Mouse (Mus musculus) forebrain, embryonic 14.5 days (tissue): ENCODE results near the gene Lrrc20. TPM values are rescaled to one million over a fixed set of nuclear protein-coding genes. Genes with fewer than 3 reads are reported as not detected.
"Not testable (repeated sequence)": the region's sequence is repeated elsewhere in the genome, so short reads cannot be mapped to it uniquely, and the experiment has no call there.

Source experiments
- ATAC-seq: fragments of 200-750 bp; cut with Nextera tagmentation; 2 replicates; pipeline ENCODE4 v1.8.0; 2017; ENCODE audit warnings: mild to moderate bottlenecking, moderate library complexity
- DNase-seq: peaks from one replicate; pipeline ENCODE4 v3.0.0-alpha.2; 2015; ENCODE audit warnings: low spot score
- H3K27ac ChIP-seq: fragments of 300-500 bp; sonication (generic); 2 replicates; pipeline ENCODE4 v1.5.1; 2014; ENCODE audit warnings: low read depth, mild to moderate bottlenecking, control low read depth, low read length, moderate library complexity
- H3K27me3 ChIP-seq: fragments of 300-500 bp; sonication (generic); replicated peaks from 2 replicates; pipeline ENCODE4 v1.6.1; 2014; ENCODE audit warnings: low read length, control low read depth, mixed read lengths; ENCODE audit not compliant: control insufficient read depth, insufficient read depth
- H3K36me3 ChIP-seq: fragments of 300-500 bp; sonication (generic); 2 replicates; pipeline ENCODE4 v1.6.1; 2014; ENCODE audit warnings: low read length, control low read depth; ENCODE audit not compliant: control insufficient read depth, insufficient read depth
- H3K4me1 ChIP-seq: fragments of 300-500 bp; sonication (generic); 2 replicates; pipeline ENCODE4 v1.6.1; 2014; ENCODE audit warnings: antibody characterized with exemption, low read length, control low read depth; ENCODE audit not compliant: control insufficient read depth, insufficient read depth
- H3K4me2 ChIP-seq: fragments of 300-500 bp; sonication (generic); 2 replicates; pipeline ENCODE4 v1.6.1; 2014; ENCODE audit warnings: mild to moderate bottlenecking, control low read depth, low read length
- H3K4me3 ChIP-seq: fragments of 300-500 bp; sonication (generic); 2 replicates; pipeline ENCODE4 v1.5.1; 2014; ENCODE audit warnings: low read depth, low read length, control low read depth
- H3K9ac ChIP-seq: fragments of 300-500 bp; sonication (generic); 2 replicates; pipeline ENCODE4 v1.6.1; 2014; ENCODE audit warnings: mild to moderate bottlenecking, low read length, control low read depth, moderate library complexity
- H3K9me3 ChIP-seq: fragments of 300-500 bp; sonication (generic); replicated peaks from 2 replicates; pipeline ENCODE4 v1.6.1; 2016; ENCODE audit warnings: low read length, control low read depth, mixed read lengths; ENCODE audit not compliant: control insufficient read depth
- WGBS: fragments of 180-500 bp; shearing (Covaris S2); extraction: QIAGEN DNeasy Blood & Tissue Kit; methylation state at CpG from one replicate; pipeline ENCODE4 v1.1.7; 2014; 5-methylcytosine and 5-hydroxymethylcytosine counted together
- polyA plus RNA-seq: library from polyadenylated mRNA; unstranded; fragments of >200 nt; fragmentation: Nextera tagmentation; extraction: Ambion mirVana; gene quantifications from 2 replicates; pipeline ENCODE4 v1.2.1, GENCODE M21; 2014

The Lrrc20 gene
- polyA plus RNA-seq, 1 experiment from 2014 or later: 21.3 TPM

DNA sequence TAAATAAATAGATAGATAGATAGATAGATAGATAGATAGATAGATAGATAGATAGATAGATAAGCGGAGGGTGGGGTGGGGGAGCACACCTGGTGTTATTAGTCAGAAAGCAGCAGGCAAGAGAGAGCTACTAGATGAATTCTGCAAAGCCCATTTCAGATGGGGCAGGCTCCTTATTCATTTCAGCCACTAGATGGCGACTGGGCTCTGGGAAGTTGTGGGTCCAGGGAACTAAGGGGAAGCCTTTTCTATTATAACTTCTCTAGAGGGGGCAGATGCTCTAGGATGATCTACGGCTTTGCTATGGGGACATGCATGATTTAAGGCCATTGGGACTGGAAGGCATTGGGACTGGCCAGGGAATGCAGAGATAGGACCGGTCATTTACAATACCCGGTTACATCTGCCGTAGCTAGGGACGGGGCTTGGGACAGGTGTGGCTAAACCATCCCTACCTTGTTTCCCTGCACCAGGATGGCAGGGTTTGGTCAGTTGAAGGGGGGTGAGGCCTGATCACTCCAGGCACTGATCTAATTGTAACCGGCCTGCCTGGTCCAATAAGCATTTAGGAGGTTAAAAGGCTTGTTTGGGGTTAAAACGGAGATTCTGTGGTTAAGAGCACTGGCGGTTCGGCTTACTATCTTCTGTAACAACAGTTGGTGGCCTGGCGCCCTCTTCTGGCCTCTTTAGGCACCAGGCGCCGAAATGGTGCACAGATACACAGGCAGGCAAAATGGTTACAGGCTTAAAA lies 126.9 kb downstream of the Lrrc20 start:
- peak; percentile 72 for ATAC-seq
- WGBS: 12% methylated on average over 14 of the region's 14 CpGs
- no peaks in the 10 kb centered on the region for H3K9me3 ChIP-seq
- no peak overlapping the region for H3K9ac ChIP-seq
- no peak overlapping the region for H3K27ac ChIP-seq
- H3K36me3 ChIP-seq: no peaks in the 10 kb centered on the region
- H3K4me1 ChIP-seq: no peaks in the 10 kb centered on the region
- peak overlapping the region; percentile 24; the same call in 1 of the 2 replicates for H3K4me2 ChIP-seq
- peak; percentile 82 for DNase-seq
- no peaks in the 10 kb centered on the region for H3K27me3 ChIP-seq
- H3K4me3 ChIP-seq: no peak overlapping the region

DNA sequence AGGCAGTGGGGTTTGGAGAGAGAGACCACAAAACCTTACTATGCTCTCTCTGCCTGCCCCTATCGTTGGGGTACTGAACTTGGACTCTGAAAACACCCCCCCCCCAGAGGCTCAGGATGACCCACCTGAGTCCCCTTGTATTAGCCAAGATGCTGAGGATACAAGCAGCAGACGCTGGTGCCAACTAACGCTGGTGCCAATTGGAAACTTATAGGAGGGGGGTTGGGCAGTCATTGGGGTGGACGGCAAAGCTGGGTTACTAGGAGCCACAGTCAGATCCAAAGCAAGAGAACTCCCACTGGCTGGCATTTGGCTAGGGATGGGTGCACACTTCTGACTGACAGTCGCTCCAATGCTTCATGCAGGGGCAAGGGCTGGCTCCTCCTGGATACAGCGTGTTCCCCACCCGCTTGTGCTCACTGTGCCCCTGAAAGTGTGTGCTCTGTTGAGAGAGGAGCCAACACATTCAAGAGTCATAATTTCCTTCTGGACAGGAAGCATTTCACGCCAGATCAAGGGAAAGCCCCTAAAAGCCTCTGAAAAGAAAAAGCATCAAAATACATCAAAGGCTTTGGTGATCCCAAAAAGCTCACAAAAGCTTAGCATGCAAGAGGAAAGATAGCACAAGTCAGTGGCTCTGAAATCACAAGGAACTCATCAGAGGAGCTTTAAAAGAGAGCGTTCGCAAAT lies 128.9 kb downstream of the Lrrc20 start:
- Histone ChIP-seq H3K9ac (no peak overlapping the region), H3K27ac (no peak overlapping the region), H3K4me2 (no peak overlapping the region), H3K27me3 (no peaks in the 10 kb centered on the region), H3K9me3 (no peaks in the 10 kb centered on the region), H3K4me1 (no peaks in the 10 kb centered on the region), H3K4me3 (no peak overlapping the region), H3K36me3 (no peaks in the 10 kb centered on the region)
- WGBS: 75% methylated on average over 10 of the region's 10 CpGs
- no peak for ATAC-seq
- no peak for DNase-seq

DNA sequence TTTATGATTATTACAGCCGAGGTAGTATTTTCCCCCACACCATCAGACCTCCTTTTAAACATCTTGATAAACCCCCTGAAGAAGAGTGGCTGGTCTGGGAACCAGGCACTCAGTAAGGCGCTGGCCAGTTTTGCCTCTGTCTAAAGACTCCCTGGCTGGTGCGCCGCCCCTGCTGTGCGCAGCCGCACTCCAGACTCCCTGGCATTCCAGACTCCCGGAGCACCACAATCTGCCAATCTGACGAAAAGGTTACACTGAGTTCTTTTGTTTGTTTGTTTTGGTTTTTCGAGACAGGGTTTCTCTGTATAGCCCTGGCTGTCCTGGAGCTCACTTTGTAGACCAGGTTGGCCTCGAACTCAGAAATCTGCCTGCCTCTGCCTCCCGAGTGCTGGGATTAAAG lies 129.8 kb downstream of the Lrrc20 start:
- ATAC-seq, H3K4me1 ChIP-seq, H3K9me3 ChIP-seq, H3K9ac ChIP-seq, H3K4me3 ChIP-seq, H3K36me3 ChIP-seq, H3K27me3 ChIP-seq, H3K27ac ChIP-seq, DNase-seq, H3K4me2 ChIP-seq: not testable (repeated sequence)
- 69% methylated on average over 11 of the region's 11 CpGs for WGBS

DNA sequence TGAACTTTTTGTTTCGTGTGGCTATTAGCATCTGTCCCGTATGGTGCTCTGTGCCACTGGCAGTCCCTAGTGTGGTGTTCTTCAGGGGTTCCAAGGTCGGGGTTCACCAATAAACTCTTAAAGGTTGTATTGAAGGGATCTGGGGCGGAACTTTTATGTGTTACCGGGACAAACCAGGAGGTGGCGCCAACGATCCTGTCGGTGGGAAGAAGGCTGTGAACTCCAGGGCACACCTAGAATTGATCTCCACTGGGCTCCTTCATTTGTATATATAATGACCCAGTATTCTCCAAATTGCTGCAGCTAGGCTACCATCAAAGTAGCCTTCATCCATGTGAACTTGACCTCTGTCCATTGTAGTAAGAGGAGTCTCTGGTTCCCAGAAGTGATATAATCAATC lies 130.2 kb downstream of the Lrrc20 start:
- ATAC-seq (no peak), DNase-seq (peak; percentile 62)
- H3K27ac ChIP-seq: no peak overlapping the region
- H3K4me2 ChIP-seq: no peak overlapping the region
- H3K36me3 ChIP-seq: no peaks in the 10 kb centered on the region
- no peak overlapping the region for H3K9ac ChIP-seq
- no peak overlapping the region for H3K4me3 ChIP-seq
- H3K27me3 ChIP-seq: no peaks in the 10 kb centered on the region
- H3K4me1 ChIP-seq: no peaks in the 10 kb centered on the region
- WGBS: 11% methylated on average over 8 of the region's 8 CpGs
- no peaks in the 10 kb centered on the region for H3K9me3 ChIP-seq

DNA sequence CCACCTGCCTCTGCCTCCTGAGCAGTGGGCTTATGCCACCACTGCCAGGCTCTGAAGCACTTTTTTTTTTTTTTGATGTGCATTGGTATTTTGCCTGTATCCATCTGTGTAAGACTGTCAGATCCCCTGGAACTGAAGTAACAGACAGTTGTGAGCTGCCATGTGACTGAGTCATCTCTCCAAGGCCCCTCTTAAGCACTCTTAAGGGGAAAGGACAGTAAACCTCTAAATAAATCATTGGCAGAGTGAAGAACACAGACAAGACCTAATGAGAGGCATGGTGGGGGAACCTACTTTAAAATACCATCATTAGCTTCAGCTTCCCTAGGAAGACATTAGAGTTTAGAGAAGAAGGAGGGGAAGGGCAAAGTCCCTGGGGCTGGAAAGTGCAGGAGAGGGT lies 132.6 kb downstream of the Lrrc20 start:
- DNase-seq (no peak), ATAC-seq (no peak)
- Histone ChIP-seq H3K36me3 (no peaks in the 10 kb centered on the region), H3K27me3 (no peaks in the 10 kb centered on the region), H3K9me3 (no peaks in the 10 kb centered on the region), H3K4me2 (no peak overlapping the region), H3K27ac (no peak overlapping the region), H3K4me1 (no peaks in the 10 kb centered on the region), H3K9ac (no peak overlapping the region), H3K4me3 (no peak overlapping the region)

DNA sequence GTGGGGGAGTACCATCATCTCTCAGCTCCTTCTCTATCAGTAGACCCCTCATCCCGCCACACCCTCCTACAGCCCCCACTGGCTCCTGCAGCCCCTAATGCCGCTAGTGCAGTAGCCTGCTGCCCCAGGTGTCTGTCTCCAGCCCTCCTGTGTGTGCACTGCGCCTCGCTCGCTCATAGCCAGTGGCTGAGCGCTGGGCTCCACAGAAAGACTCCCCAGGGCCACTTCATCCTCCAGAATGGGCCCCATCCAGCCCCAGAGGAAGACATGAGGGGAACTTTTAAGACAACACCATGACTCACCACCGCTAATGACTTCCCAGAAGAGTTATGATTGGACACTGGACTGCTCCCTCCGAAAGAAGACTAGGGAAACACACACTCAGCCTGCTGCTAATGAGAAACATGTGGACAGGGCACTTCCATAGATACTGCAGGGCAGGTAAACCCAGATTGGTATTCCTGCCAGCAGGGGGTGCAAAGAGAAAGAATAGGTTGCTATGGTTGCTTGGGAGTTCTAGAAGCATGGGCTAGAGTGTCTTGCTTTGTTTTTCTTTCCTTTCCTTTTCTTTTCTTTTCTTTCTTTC lies 135.1 kb downstream of the Lrrc20 start:
- H3K4me2 ChIP-seq: no peak overlapping the region
- no peak overlapping the region for H3K9ac ChIP-seq
- no peaks in the 10 kb centered on the region for H3K4me1 ChIP-seq
- H3K27ac ChIP-seq: no peak overlapping the region
- H3K27me3 ChIP-seq: no peaks in the 10 kb centered on the region
- ATAC-seq: no peak
- DNase-seq: no peak
- H3K4me3 ChIP-seq: no peak overlapping the region
- no peaks in the 10 kb centered on the region for H3K36me3 ChIP-seq
- 83% methylated on average over 8 of the region's 8 CpGs for WGBS
- no peaks in the 10 kb centered on the region for H3K9me3 ChIP-seq

DNA sequence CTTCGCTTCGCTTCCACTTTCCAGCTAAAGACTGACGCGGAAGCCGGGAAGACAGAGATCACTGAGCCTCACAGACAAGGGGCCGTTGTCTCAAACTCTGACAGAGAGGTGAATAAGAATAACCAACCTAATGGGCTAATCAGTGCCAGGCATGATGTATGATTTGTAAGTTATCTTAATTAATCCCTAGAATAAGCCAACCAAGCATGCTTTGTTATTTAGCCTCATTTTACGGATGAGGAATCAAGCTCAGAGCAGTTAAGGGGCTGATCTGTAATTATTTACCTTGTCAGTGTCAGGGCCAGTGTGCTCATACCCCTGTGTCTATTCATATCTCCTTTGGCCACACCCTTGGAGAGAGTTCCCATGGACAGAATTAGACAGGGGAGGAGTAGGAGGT lies 138.7 kb downstream of the Lrrc20 start:
- no peak overlapping the region for H3K4me2 ChIP-seq
- no peaks in the 10 kb centered on the region for H3K36me3 ChIP-seq
- no peaks in the 10 kb centered on the region for H3K4me1 ChIP-seq
- no peak overlapping the region for H3K4me3 ChIP-seq
- peak; percentile 21 for DNase-seq
- no peaks in the 10 kb centered on the region for H3K27me3 ChIP-seq
- no peak for ATAC-seq
- WGBS: 36% methylated on average over 7 of the region's 7 CpGs
- no peak overlapping the region for H3K27ac ChIP-seq
- no peaks in the 10 kb centered on the region; the same call in 1 of the 2 replicates for H3K9me3 ChIP-seq
- H3K9ac ChIP-seq: no peak overlapping the region

DNA sequence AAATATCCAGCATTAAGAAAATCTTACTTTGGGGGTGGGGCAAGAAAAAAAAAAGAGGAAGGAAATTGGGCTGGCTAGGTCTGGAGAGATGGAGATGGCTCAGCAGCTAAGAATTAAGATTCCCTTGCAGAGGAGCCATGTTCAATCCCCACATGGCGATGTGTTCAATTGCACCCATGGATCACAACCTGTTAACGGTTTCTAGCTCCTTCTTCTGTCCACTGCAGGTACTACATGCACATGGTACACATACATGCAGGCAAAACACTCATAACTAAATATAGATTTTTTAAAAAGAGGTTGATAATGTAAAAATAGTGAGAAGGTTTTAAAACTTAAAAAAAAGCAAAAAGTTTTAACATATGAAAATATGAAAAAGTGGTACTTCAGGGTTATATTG lies 142.9 kb downstream of the Lrrc20 start:
- H3K4me1 ChIP-seq: no peaks in the 10 kb centered on the region
- H3K9ac ChIP-seq: no peak overlapping the region
- H3K27me3 ChIP-seq: no peaks in the 10 kb centered on the region
- DNase-seq: no peak
- H3K9me3 ChIP-seq: no peaks in the 10 kb centered on the region; the same call in 1 of the 2 replicates
- ATAC-seq: no peak
- H3K4me2 ChIP-seq: no peak overlapping the region
- H3K4me3 ChIP-seq: no peak overlapping the region
- 81% methylated on average over 2 of the region's 2 CpGs for WGBS
- H3K27ac ChIP-seq: no peak overlapping the region
- no peaks in the 10 kb centered on the region for H3K36me3 ChIP-seq

DNA sequence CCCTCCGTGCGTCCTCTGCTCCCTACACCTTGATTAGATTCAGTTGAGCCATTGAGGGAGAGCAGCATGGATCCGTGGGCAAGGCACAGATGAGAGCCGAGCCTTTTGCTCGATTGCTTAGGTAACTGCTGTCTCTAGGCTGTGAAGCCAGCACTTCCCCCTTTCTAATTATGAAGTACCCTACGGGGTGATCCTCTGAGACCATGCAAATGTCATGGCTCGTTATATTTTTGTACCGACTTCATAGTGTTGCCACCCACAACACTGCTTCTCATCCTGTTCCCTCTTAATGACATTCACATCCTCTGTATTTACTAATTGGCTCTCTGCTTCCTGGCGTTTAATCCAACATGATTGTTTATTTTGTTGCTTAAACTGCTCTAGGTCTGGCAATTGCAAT lies 146.1 kb downstream of the Lrrc20 start:
- H3K27ac ChIP-seq: no peak overlapping the region
- no peak overlapping the region for H3K4me2 ChIP-seq
- no peak overlapping the region for H3K4me3 ChIP-seq
- WGBS: 21% methylated on average over 9 of the region's 9 CpGs
- no peaks in the 10 kb centered on the region; the same call in 1 of the 2 replicates for H3K9me3 ChIP-seq
- ATAC-seq (no peak), DNase-seq (peak; percentile 20)
- H3K36me3 ChIP-seq: no peaks in the 10 kb centered on the region
- peaks cover 15% of the 10 kb centered on the region for H3K27me3 ChIP-seq
- H3K9ac ChIP-seq: no peak overlapping the region
- H3K4me1 ChIP-seq: peaks cover 7% of the 10 kb centered on the region; the same call in 1 of the 2 replicates
